Mouse (Mus musculus) layer of hippocampus, adult 2 months (tissue): ENCODE data around the gene Lifr. TPM values are rescaled to one million over a fixed set of nuclear protein-coding genes. Genes with fewer than 3 reads are reported as not detected.

Experiments
- DNase-seq, 2 experiments: peaks; one replicate each; pipeline ENCODE4 v3.0.0; 2022; ENCODE audit warnings: low spot score in 2 of 2
- H3K27ac ChIP-seq: fragments of 200-600 bp; 2 replicates; pipeline ENCODE4 v1.8.1; 2022
- H3K4me3 ChIP-seq: fragments of 200-600 bp; 2 replicates; pipeline ENCODE4 v1.8.1; 2022; ENCODE audit warnings: mild to moderate bottlenecking
- CTCF ChIP-seq: fragments of 200-600 bp; conservative IDR thresholded peaks from 2 replicates; pipeline ENCODE4 v1.8.1; 2022; ENCODE audit warnings: antibody characterized with exemption, mild to moderate bottlenecking, moderate library complexity
- total RNA-seq, 2 experiments: library from RNA; stranded (reverse); gene quantifications; 2 replicates each; pipeline ENCODE4 v1.2.3; 2021

Gene Lifr
- total RNA-seq, 2 experiments from 2014 or later: 51.3 to 52.9 TPM

GRCm38 (mm10) chr15:7239904-7240303 lies 149.5 kb downstream of the Lifr start:
- TF ChIP-seq CTCF: no peak
- no peak overlapping the region for H3K27ac ChIP-seq
- no peak overlapping the region for H3K4me3 ChIP-seq
- DNase-seq: no peak

GRCm38 (mm10) chr15:7240950-7241349 lies 150.5 kb downstream of the Lifr start:
- H3K4me3 ChIP-seq: no peak overlapping the region
- no peak for TF ChIP-seq CTCF
- H3K27ac ChIP-seq: peak overlapping the region; percentile 67
- peak; percentile 44 to 69 for DNase-seq

GRCm38 (mm10) chr15:7242161-7242850 lies 151.9 kb downstream of the Lifr start:
- no peak for TF ChIP-seq CTCF
- H3K27ac ChIP-seq: no peak overlapping the region
- DNase-seq: no peak
- no peak overlapping the region for H3K4me3 ChIP-seq

Other genes with a start within 250 kb of the Lifr start
- gene Osmr, start 215.6 kb upstream of the Lifr start, total RNA-seq: 1 to 10 TPM; 2.4 to 4.0 TPM